Mouse (Mus musculus) liver, embryonic 15.5 days (tissue): ENCODE data around the gene Dusp10. TPM values are rescaled to one million over a fixed set of nuclear protein-coding genes. Genes with fewer than 3 reads are reported as not detected.

Experiments used
- ATAC-seq: fragments of 200-750 bp; cut with Nextera tagmentation; 2 replicates; pipeline ENCODE4 v1.8.0; 2017; ENCODE audit warnings: moderate number of reproducible peaks, mild to moderate bottlenecking, moderate library complexity; ENCODE audit not compliant: insufficient read depth
- H3K27ac ChIP-seq: fragments of 300-500 bp; sonication (generic); replicated peaks from 2 replicates; pipeline ENCODE4 v1.5.1; 2015; ENCODE audit warnings: mild to moderate bottlenecking, inconsistent platforms
- H3K27me3 ChIP-seq: fragments of 300-500 bp; sonication (generic); 2 replicates; pipeline ENCODE4 v1.6.1; 2015; ENCODE audit warnings: mild to moderate bottlenecking, inconsistent platforms
- H3K36me3 ChIP-seq: fragments of 300-500 bp; sonication (generic); replicated peaks from 2 replicates; pipeline ENCODE4 v1.6.1; 2015; ENCODE audit warnings: moderate library complexity, mild to moderate bottlenecking, inconsistent platforms
- H3K4me1 ChIP-seq: fragments of 300-500 bp; sonication (generic); replicated peaks from 2 replicates; pipeline ENCODE4 v1.6.1; 2015; ENCODE audit warnings: inconsistent platforms
- H3K4me2 ChIP-seq: fragments of 300-500 bp; sonication (generic); 2 replicates; pipeline ENCODE4 v1.6.1; 2015; ENCODE audit warnings: moderate library complexity, mild to moderate bottlenecking, inconsistent platforms
- H3K4me3 ChIP-seq: fragments of 300-500 bp; sonication (generic); replicated peaks from 2 replicates; pipeline ENCODE4 v1.5.1; 2015; ENCODE audit warnings: mild to moderate bottlenecking, inconsistent platforms
- H3K9ac ChIP-seq: fragments of 300-500 bp; sonication (generic); 2 replicates; pipeline ENCODE4 v1.6.1; 2015; ENCODE audit warnings: moderate library complexity, mild to moderate bottlenecking, inconsistent platforms
- H3K9me3 ChIP-seq: fragments of 300-500 bp; sonication (generic); replicated peaks from 2 replicates; pipeline ENCODE4 v1.6.1; 2016; ENCODE audit warnings: inconsistent platforms
- WGBS: fragments of 180-500 bp; shearing (Covaris S2); methylation state at CpG from one replicate; pipeline ENCODE4 v1.1.7; 2015; ENCODE audit warnings: mixed read lengths; ENCODE audit not compliant: insufficient replicate concordance; 5-methylcytosine and 5-hydroxymethylcytosine counted together
- polyA plus RNA-seq: library from polyadenylated mRNA; unstranded; fragments of >200 nt; fragmentation: Nextera tagmentation; extraction: Ambion mirVana; gene quantifications from 2 replicates; pipeline ENCODE4 v1.2.1, GENCODE M21; 2015

Dusp10 gene
- polyA plus RNA-seq, 1 experiment from 2014 or later = 2.5 TPM

DNA sequence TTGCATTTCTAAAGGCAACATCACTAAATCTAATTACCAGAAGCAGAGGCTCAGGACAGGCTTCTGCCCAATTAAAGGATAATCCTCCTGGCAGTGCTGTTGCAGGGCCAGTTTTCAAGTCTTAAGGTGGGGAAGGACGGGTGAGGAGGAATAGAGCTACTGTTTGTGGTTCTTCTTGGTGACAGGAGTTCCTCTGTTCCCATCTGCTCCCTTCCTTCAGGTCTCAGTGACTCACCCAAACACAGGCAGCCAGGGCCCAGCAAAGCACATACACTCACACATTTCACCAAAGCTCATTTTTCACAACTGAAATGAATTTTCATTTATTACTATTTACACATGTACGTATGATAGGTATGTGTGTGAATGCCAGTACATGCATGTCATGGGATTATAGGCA, 93.7 kb downstream of the Dusp10 start:
- H3K4me3 ChIP-seq = no peak overlapping the region
- H3K4me2 ChIP-seq = no peak overlapping the region
- no peak overlapping the region for H3K27ac ChIP-seq
- 45% methylated on average over 2 of the region's 2 CpGs for WGBS
- no peaks in the 10 kb centered on the region for H3K27me3 ChIP-seq
- H3K9me3 ChIP-seq = no peaks in the 10 kb centered on the region
- ATAC-seq = no peak
- H3K4me1 ChIP-seq = no peaks in the 10 kb centered on the region
- H3K36me3 ChIP-seq = no peaks in the 10 kb centered on the region
- H3K9ac ChIP-seq = no peak overlapping the region

DNA sequence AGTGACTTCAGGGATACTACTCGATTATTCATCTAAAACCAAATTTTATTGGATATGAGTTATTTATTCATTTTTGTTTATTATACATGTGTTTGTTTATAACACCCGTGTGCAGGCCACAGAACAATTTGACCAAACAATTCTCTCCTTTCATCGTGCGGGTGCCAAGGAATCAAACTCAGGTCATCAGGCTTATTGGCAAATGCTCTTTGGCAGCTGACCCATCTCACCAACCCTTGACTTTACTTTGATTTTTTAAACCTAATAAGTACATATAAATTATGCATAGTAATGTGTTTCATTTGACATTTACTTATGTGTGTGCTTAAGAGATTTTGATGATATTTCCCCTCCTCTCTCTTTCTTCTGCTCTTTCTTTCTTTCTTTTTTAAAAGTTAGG, 94.3 kb downstream of the Dusp10 start:
- Histone ChIP-seq H3K4me2 (no peak overlapping the region), H3K27ac (no peak overlapping the region), H3K4me3 (no peak overlapping the region), H3K27me3 (no peaks in the 10 kb centered on the region), H3K36me3 (no peaks in the 10 kb centered on the region), H3K9me3 (no peaks in the 10 kb centered on the region), H3K4me1 (no peaks in the 10 kb centered on the region), H3K9ac (no peak overlapping the region)
- 68% methylated on average over 4 of the region's 4 CpGs for WGBS
- no peak for ATAC-seq

DNA sequence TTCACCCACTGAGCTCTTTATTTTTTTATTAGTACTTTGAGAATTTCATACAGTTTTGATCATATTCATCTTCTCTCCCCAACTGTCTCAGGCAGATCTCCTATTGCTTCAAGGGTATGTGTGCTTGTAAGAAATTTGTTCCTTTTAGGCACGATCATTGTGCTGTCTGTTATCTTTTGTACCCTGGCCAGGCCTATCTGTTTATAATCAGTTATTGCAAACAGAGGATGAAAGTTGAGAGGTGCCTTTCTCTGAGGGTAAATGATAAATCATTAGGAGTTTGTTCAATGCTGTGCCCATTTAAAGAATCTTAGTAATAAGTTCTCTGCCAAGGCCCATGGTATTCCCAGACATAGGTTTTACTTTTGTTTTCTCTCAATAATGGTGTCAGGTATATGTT, 95.2 kb downstream of the Dusp10 start:
- ATAC-seq = no peak
- no peak overlapping the region for H3K4me3 ChIP-seq
- H3K9ac ChIP-seq = no peak overlapping the region
- WGBS = 27% methylated on average over 1 of the region's 1 CpGs
- H3K36me3 ChIP-seq = no peaks in the 10 kb centered on the region
- H3K9me3 ChIP-seq = no peaks in the 10 kb centered on the region
- no peak overlapping the region for H3K27ac ChIP-seq
- H3K27me3 ChIP-seq = no peaks in the 10 kb centered on the region
- H3K4me1 ChIP-seq = no peaks in the 10 kb centered on the region
- no peak overlapping the region for H3K4me2 ChIP-seq

DNA sequence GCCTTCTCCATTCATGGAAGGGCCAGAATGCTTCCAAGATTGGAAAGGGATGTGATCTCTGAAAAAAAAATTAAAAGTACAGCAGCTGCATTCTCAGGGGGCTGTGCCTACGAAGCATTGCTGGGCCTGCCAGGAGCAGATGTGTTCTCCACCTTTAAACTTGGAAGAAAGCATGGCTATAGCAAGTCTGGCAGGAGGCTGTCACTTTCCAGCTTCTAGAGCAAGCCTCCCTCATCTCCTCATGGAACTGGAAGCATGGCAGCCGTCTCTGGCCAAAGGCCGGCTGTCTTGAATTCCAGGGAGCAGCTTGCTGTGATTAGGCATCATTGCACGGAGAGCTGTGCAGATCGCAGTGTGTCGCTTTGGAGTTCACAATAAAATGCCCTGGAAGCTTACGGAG, 104.5 kb downstream of the Dusp10 start:
- Histone ChIP-seq H3K9ac (no peak overlapping the region), H3K27ac (no peak overlapping the region), H3K9me3 (no peaks in the 10 kb centered on the region), H3K4me2 (no peak overlapping the region), H3K27me3 (no peaks in the 10 kb centered on the region), H3K4me3 (no peak overlapping the region), H3K4me1 (no peaks in the 10 kb centered on the region), H3K36me3 (no peaks in the 10 kb centered on the region)
- WGBS = 66% methylated on average over 7 of the region's 7 CpGs
- ATAC-seq = no peak

DNA sequence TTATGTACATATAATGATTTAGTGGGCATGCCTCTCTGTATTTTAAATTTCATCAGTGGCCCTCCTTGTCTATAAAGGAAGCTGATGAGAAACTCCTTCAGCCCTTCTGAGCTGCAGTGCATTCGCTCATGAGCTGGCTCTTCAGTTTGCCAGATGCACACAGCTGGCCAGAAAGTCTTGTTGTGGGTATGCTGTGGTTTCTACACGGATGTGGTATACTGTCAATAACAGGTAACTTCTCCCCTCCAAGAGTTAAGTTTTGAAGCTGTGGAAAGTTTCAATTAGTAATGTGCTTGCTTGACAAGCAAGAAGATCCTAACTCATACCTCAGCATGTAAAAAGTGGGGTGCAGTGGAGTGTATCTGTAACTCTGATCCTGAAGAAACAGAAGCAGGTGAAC, 104.9 kb downstream of the Dusp10 start:
- Histone ChIP-seq H3K36me3 (no peaks in the 10 kb centered on the region), H3K27ac (no peak overlapping the region), H3K9ac (no peak overlapping the region), H3K4me1 (no peaks in the 10 kb centered on the region), H3K27me3 (no peaks in the 10 kb centered on the region), H3K9me3 (no peaks in the 10 kb centered on the region), H3K4me2 (no peak overlapping the region), H3K4me3 (no peak overlapping the region)
- WGBS = 40% methylated on average over 2 of the region's 2 CpGs
- no peak for ATAC-seq

DNA sequence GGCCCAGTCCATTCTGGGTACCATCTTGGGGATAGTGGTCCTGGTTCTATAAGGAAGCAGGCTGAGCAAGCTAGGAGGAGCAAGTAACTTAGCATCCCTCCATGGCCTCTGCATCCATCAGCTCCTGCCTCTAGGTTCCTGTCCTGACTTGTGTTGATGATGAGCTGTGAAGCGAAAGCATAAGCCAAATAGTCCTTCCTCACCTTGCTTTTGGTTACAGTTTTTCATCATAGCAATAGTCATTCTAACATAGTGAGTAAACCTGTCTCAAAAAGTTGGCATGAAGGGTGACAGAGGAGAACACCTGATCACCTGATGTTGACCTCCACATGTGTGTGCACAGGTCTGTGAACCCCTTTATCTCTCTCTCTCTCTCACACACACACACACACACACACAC, 105.5 kb downstream of the Dusp10 start:
- no peak for ATAC-seq
- no peaks in the 10 kb centered on the region for H3K4me1 ChIP-seq
- WGBS = 37% methylated on average over 1 of the region's 1 CpGs
- no peak overlapping the region for H3K9ac ChIP-seq
- no peaks in the 10 kb centered on the region for H3K36me3 ChIP-seq
- no peaks in the 10 kb centered on the region for H3K9me3 ChIP-seq
- no peak overlapping the region for H3K27ac ChIP-seq
- no peaks in the 10 kb centered on the region for H3K27me3 ChIP-seq
- no peak overlapping the region for H3K4me3 ChIP-seq
- no peak overlapping the region for H3K4me2 ChIP-seq

Other genes starting within 250 kb of the Dusp10 start
- gene 1700056E22Rik, start 21.0 kb downstream of the Dusp10 start, polyA plus RNA-seq = 0.43 and 0.45 TPM in 2 replicates